Mouse (Mus musculus) embryonic facial prominence, embryonic 14.5 days (tissue): ENCODE data around the gene Lmbrd2. TPM values are rescaled to one million over a fixed set of nuclear protein-coding genes. Genes with fewer than 3 reads are reported as not detected.
A peak's percentile ranks its signal among the peaks of the same experiment; 100 is the strongest.

ENCODE experiments used
- ATAC-seq: fragments of 200-750 bp; cut with Nextera tagmentation; 2 replicates; pipeline ENCODE4 v1.8.0; 2017; ENCODE audit warnings: low read depth, moderate number of reproducible peaks, moderate TSS enrichment
- DNase-seq: peaks from one replicate; pipeline ENCODE4 v3.0.0-alpha.2; 2015; ENCODE audit warnings: low spot score
- H3K27ac ChIP-seq: fragments of 300-500 bp; sonication (generic); replicated peaks from 2 replicates; pipeline ENCODE4 v1.5.1; 2014; ENCODE audit warnings: low read depth, mild to moderate bottlenecking, low read length, moderate library complexity
- H3K27me3 ChIP-seq: fragments of 300-500 bp; sonication (generic); replicated peaks from 2 replicates; pipeline ENCODE4 v1.6.1; 2014; ENCODE audit warnings: low read length; ENCODE audit not compliant: control insufficient read depth, insufficient read depth
- H3K36me3 ChIP-seq: fragments of 300-500 bp; sonication (generic); 2 replicates; pipeline ENCODE4 v1.6.1; 2014; ENCODE audit warnings: low read length, mixed read lengths; ENCODE audit not compliant: control insufficient read depth, insufficient read depth
- H3K4me1 ChIP-seq: fragments of 300-500 bp; sonication (generic); 2 replicates; pipeline ENCODE4 v1.6.1; 2014; ENCODE audit warnings: antibody characterized with exemption, low read length; ENCODE audit not compliant: control insufficient read depth, insufficient read depth
- H3K4me2 ChIP-seq: fragments of 300-500 bp; sonication (generic); 2 replicates; pipeline ENCODE4 v1.6.1; 2014; ENCODE audit warnings: low read depth, mild to moderate bottlenecking, low read length, moderate library complexity, mixed read lengths
- H3K4me3 ChIP-seq: fragments of 300-500 bp; sonication (generic); 2 replicates; pipeline ENCODE4 v1.5.1; 2014; ENCODE audit warnings: low read depth, mild to moderate bottlenecking, low read length
- H3K9ac ChIP-seq: fragments of 300-500 bp; sonication (generic); 2 replicates; pipeline ENCODE4 v1.6.1; 2014; ENCODE audit warnings: low read depth, mild to moderate bottlenecking, low read length, moderate library complexity, mixed read lengths
- H3K9me3 ChIP-seq: fragments of 300-500 bp; sonication (generic); 2 replicates; pipeline ENCODE4 v1.6.1; 2016; ENCODE audit warnings: low read length; ENCODE audit not compliant: control insufficient read depth
- WGBS: fragments of 180-500 bp; shearing (Covaris S2); extraction: QIAGEN DNeasy Blood & Tissue Kit; methylation state at CpG from one replicate; pipeline ENCODE4 v1.1.7; 2014; 5-methylcytosine and 5-hydroxymethylcytosine counted together
- polyA plus RNA-seq: library from polyadenylated mRNA; unstranded; fragments of >200 nt; fragmentation: Nextera tagmentation; extraction: Ambion mirVana; gene quantifications from 2 replicates; pipeline ENCODE4 v1.2.1, GENCODE M21; 2014

Lmbrd2 gene
- polyA plus RNA-seq, 1 experiment from 2014 or later = 6.2 TPM

DNA sequence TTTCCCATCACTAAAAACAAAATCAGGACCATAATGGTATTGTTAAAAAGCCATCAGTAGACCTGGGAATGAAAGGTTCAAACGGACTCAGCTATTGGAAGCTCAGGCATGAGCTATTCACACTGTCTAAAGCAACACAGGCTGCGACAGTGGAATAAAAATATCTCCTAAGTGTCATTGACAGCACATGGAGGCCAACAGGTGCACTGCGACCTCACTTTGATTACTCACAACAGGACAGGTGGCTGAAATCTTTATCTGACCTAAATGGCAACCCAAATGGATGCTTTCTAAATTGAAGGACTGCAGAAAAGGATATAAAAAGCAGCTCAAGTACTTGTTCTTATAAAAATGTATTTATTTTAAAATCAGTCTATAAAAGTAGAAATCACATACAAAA is 28.7 kb upstream of the Lmbrd2 start:
- Histone ChIP-seq H3K9ac (no peak overlapping the region), H3K36me3 (peaks cover 76% of the 10 kb centered on the region), H3K27me3 (no peaks in the 10 kb centered on the region), H3K27ac (no peak overlapping the region), H3K9me3 (no peaks in the 10 kb centered on the region), H3K4me2 (no peak overlapping the region), H3K4me1 (no peaks in the 10 kb centered on the region), H3K4me3 (no peak overlapping the region)
- no peak for DNase-seq
- 80% methylated on average over 3 of the region's 3 CpGs for WGBS
- ATAC-seq = no peak

DNA sequence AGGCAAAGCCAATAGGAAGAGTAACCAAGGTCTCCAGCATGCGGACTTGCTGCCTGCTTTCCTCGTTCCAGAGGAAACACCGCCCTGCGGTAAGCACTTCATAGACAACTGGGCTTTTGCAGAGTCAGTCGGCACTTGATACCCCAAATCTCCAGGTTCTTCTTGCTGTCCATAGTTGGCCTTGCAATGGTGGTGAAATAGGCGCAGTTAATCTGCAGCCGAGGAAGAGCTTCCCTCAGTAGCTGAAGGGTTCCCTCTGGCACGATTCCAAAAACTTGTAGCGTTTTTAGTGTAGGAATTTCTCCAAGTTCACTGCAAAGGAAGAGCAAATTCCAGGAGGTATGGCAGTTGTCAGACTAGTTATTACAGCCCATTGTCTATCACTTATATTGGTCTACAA is 26.8 kb upstream of the Lmbrd2 start:
- WGBS = 69% methylated on average over 9 of the region's 9 CpGs

DNA sequence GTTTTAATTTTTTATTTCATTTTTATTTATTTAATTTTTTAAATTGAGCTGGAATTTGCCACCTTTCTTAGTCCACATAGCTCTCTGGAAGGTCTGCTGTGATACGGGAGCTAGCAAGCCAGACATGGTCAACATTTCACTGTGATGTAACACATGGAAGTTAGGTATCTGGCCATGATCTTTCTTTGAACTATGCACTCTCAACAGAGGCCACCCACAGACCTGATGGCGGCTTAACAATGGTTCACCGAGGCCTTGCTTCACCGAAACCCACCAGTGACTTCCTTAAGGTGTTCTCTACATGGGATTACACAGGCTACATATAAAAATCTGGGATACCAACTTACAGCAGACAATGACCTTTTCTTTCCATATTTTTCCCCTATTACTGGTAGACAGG is 26.2 kb upstream of the Lmbrd2 start:
- Histone ChIP-seq H3K9ac (no peak overlapping the region), H3K27me3 (no peaks in the 10 kb centered on the region), H3K9me3 (no peaks in the 10 kb centered on the region), H3K4me3 (no peak overlapping the region), H3K36me3 (peaks cover 83% of the 10 kb centered on the region), H3K4me2 (no peak overlapping the region), H3K27ac (no peak overlapping the region), H3K4me1 (no peaks in the 10 kb centered on the region)
- no peak for ATAC-seq
- DNase-seq = no peak
- WGBS = 78% methylated on average over 4 of the region's 4 CpGs

More for the DNA sequence above, 26.8 kb upstream of the Lmbrd2 start:
- Histone ChIP-seq H3K9me3 (no peaks in the 10 kb centered on the region), H3K4me1 (no peaks in the 10 kb centered on the region), H3K27me3 (no peaks in the 10 kb centered on the region), H3K27ac (no peak overlapping the region), H3K4me3 (no peak overlapping the region), H3K9ac (no peak overlapping the region), H3K4me2 (no peak overlapping the region), H3K36me3 (peaks cover 81% of the 10 kb centered on the region)
- ATAC-seq = no peak
- peak; percentile 33 for DNase-seq

DNA sequence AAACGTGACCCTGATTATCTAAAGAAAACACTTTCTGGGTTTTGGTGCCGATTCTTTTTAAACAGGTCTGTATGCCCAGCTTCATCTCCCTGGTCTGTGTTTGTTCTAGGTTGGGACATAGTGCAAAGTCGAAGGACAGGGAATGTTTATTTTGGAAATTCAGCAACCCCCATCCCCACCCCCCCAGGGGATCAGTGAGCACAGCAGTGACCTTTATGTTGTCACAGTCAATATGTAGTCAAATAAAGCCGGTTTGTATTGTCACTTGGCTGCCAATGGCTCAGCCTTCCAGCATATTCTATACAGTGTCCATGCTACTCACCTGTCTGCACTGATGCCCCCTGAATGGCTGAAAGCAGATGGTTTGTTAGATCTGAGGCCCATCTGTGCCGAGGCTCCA is 25.8 kb upstream of the Lmbrd2 start:
- Histone ChIP-seq H3K9ac (no peak overlapping the region), H3K27me3 (no peaks in the 10 kb centered on the region), H3K27ac (no peak overlapping the region), H3K36me3 (peaks cover 84% of the 10 kb centered on the region), H3K4me3 (no peak overlapping the region), H3K4me1 (no peaks in the 10 kb centered on the region), H3K4me2 (no peak overlapping the region), H3K9me3 (no peaks in the 10 kb centered on the region)
- ATAC-seq (no peak), DNase-seq (no peak)
- WGBS = 58% methylated on average over 5 of the region's 5 CpGs

DNA sequence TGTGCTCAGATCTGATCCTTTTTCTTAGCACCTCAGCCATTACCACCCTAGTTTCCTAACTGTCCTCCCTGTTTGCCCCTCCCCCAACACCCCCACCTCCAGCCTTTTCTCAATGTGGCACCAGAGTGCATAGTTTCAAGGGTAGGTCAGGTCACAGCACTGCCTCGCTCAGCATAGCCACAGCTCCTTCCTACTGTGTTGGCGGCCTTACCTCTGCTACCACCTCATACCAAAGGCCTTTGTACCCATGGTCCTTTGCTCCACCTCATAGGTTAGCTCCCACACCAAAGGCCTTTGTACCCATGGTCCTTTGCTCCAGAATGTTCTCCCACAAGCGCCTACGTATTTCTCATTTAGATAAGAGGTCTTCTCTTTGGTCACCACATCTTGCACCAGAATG is 21.5 kb upstream of the Lmbrd2 start:
- Histone ChIP-seq H3K27me3 (no peaks in the 10 kb centered on the region), H3K4me2 (no peak overlapping the region), H3K4me3 (no peak overlapping the region), H3K36me3 (peaks cover 94% of the 10 kb centered on the region), H3K4me1 (no peaks in the 10 kb centered on the region), H3K27ac (no peak overlapping the region), H3K9ac (no peak overlapping the region), H3K9me3 (no peaks in the 10 kb centered on the region)
- no peak for DNase-seq
- WGBS = 95% methylated on average over 4 of the region's 4 CpGs
- ATAC-seq = no peak

DNA sequence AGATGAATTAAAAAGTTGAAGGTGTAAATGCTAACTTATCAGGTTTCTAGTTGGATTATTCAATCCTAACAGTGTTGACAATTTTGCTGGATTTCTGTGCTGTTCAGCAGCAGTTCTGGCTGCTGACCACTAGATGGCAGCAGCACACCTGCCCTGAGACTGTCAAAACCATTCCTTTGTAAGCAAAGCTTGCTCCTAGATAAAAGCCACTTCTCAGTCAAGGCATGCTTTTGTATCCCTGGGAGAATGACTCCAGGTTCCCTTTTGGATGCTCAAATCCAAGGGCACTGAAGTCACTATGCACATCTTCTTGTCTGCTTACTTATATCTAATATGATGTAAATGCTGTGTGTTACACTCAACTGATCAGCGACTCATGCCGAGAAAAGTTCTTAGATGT is 20.3 kb upstream of the Lmbrd2 start:
- Histone ChIP-seq H3K27ac (no peak overlapping the region), H3K9me3 (no peaks in the 10 kb centered on the region)
- peak; percentile 50 for DNase-seq

DNA sequence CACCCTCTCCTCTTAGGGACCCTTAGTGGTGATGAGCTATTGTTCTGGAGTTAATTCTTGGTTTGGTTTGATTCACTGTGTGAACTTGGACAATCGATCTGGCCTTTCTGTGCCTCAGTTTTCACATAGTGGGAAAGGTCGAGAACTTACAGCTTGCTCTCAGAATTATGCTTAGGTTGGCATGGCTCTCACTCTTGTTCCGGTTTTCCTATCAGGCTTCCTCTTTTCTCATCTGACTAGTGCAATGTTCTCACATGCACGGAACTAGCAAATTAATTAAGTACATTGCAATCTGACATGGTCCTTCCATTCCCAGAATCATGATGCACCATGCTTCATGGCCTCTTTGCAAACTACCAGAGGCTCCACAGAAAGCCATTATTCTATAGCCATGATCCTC is 17.4 kb upstream of the Lmbrd2 start:
- Histone ChIP-seq H3K27ac (no peak overlapping the region), H3K4me1 (no peaks in the 10 kb centered on the region), H3K9me3 (no peaks in the 10 kb centered on the region), H3K36me3 (peaks cover 91% of the 10 kb centered on the region), H3K9ac (no peak overlapping the region), H3K27me3 (no peaks in the 10 kb centered on the region), H3K4me3 (no peak overlapping the region), H3K4me2 (no peak overlapping the region)
- ATAC-seq (no peak), DNase-seq (no peak)
- 91% methylated on average over 4 of the region's 4 CpGs for WGBS

More for the DNA sequence above, 20.3 kb upstream of the Lmbrd2 start:
- no peaks in the 10 kb centered on the region for H3K4me1 ChIP-seq
- ATAC-seq = 0 out of 2 replicates have a peak, but pooled peaks have one; percentile 44
- no peak overlapping the region for H3K4me3 ChIP-seq
- no peak overlapping the region for H3K9ac ChIP-seq
- WGBS = 92% methylated on average over 2 of the region's 2 CpGs
- H3K4me2 ChIP-seq = no peak overlapping the region
- H3K27me3 ChIP-seq = no peaks in the 10 kb centered on the region
- H3K36me3 ChIP-seq = peaks cover 97% of the 10 kb centered on the region

DNA sequence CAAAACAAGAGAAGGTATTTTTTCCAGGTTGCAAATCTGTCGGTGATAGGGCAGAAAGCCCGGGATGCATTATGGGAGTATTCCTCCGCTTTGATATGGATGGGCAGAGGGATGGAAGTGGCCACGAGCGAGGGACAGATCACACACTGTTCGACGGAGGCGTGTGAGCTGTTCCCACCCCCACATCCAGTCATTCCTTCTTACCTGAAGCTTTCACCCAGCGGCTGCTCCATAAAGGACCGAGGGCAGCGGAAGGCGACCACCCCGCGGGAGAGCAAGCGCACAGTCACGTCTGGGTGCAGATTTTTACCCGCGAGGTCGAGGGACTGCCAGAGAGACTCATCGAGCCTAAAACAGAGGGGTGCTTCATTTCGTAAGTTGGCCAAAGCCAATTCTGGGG is 15.5 kb upstream of the Lmbrd2 start:
- no peaks in the 10 kb centered on the region for H3K4me1 ChIP-seq
- no peaks in the 10 kb centered on the region for H3K27me3 ChIP-seq
- 95% methylated on average over 21 of the region's 21 CpGs for WGBS
- H3K9ac ChIP-seq = no peak overlapping the region
- no peaks in the 10 kb centered on the region for H3K9me3 ChIP-seq
- no peak overlapping the region for H3K27ac ChIP-seq
- H3K36me3 ChIP-seq = peaks cover 88% of the 10 kb centered on the region
- H3K4me3 ChIP-seq = no peak overlapping the region
- ATAC-seq = no peak
- no peak for DNase-seq
- no peak overlapping the region for H3K4me2 ChIP-seq

DNA sequence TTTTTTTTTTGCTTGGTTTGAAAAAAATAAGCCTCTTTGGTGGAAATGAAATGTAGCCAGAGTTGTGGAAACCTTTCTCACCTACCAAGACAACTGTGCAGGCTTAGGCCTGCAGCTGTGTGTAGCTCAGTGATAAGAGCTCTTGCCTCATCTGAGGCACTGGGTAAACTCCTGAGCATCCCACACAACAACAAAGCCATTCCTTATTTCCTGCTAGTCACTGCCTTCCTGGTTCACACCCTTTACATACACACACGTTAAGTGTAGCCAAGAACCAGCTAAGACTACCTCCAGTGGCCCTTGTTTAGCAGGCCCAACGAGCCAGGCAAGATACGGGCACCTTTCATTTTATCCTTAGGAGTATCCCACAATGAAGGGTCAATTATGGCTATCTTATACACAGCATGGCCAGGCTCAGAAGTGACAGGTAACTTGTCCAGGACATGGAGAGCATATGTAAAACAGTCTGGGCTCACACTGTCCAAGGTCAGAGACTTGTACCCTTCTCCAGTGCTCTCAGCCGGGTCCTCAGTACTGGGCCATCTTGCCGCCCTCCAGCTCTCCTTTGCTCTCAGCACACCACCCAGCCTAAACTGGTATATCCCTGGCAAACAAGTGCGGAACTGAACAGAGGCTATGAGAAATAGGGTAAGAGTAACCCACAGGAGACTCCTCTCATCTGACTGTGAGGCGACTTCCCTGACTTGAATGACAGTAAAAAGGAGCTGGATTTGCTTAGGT is 13.1 kb upstream of the Lmbrd2 start:
- 89% methylated on average over 7 of the region's 7 CpGs for WGBS

More for the DNA sequence above, 13.1 kb upstream of the Lmbrd2 start:
- DNase-seq (no peak), ATAC-seq (no peak)
- no peak overlapping the region for H3K4me2 ChIP-seq
- H3K9me3 ChIP-seq = no peaks in the 10 kb centered on the region
- no peak overlapping the region for H3K4me3 ChIP-seq
- H3K4me1 ChIP-seq = no peaks in the 10 kb centered on the region; the same call in 1 of the 2 replicates
- no peak overlapping the region for H3K9ac ChIP-seq
- H3K27ac ChIP-seq = no peak overlapping the region
- no peaks in the 10 kb centered on the region for H3K27me3 ChIP-seq
- peaks cover 82% of the 10 kb centered on the region for H3K36me3 ChIP-seq
